Mouse (Mus musculus): ENCODE measurements around the gene Neurl4.

The Neurl4 gene

DNA sequence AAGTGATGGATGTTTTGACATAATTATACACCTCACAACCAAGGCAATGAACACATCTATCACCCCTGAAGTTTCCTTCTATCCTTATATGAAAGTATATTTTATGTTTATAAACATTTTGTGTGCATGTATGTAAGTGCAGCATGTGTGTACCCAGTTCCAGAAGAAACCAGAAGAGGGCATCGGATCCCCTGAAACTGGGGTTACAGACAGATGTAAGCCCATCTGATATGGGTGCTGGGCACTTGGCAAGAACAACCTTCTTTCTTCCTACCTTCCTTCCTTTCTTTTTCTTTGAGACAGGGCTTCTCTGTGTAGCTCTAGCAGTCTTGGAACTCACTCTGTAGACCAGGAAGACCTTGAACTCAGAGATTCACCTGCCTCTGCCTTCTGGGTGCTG lies 55.3 kb downstream of the Neurl4 start:
- no peak for DNase-seq

DNA sequence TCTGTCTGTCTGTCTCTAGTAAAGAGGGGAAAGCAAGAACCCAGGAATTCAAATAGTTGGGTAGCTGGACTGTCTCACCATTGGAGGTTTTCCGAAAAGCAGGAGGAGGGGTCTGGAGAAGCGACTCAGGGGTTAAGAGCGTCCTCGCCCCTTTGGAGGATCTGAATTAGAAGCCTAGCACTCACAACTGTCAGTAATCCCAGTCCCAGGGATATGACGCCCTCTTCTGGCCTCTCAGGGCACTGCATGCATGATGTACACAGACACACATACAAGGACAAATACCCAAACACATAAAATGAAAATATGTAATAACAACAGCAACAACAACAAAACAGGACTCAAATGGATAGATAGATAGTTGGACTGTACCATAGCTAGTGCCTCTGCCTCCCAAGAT lies 59.7 kb downstream of the Neurl4 start:
- no peak for DNase-seq

DNA sequence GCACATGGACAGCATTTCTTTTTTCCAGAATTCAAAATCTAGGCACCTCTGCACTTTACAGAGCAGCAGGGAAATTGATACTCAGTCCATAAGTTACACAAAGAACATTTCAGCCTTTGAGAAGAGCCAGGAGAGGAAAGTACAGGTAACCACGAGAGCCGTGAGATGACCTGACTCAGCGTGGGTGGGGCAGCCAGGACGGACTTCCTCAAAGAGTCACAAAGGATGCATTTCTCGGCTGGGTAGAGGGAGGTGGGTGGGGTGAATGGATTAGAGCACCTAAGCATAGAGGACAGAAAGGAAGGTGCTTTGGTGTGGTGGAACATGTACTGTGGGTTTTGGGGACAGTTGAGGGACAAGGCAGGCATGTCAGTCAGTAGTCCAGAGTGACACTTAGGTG lies 61.0 kb downstream of the Neurl4 start:
- no peak for DNase-seq
